Mouse (Mus musculus) E14TG2a.4 (cell line): ENCODE measurements around the gene Bmyc.

Experiments used
- CTCF ChIP-seq: conservative IDR thresholded peaks from 2 replicates; pipeline ENCODE4 v1.5.1; 2014; ENCODE audit warnings: low read length
- NANOG ChIP-seq: IDR thresholded peaks from 2 replicates; pipeline ENCODE4 v1.6.1; 2014; ENCODE audit warnings: borderline replicate concordance, low read length, mixed read lengths
- POU5F1 ChIP-seq: IDR thresholded peaks from 2 replicates; pipeline ENCODE4 v1.6.1; 2014; ENCODE audit warnings: low read length, borderline replicate concordance

GRCm38 (mm10) chr2:25682426-25682825 lies 24.1 kb upstream of the Bmyc start, which contains the start of gene Lcn10:
- TF ChIP-seq CTCF (no peak), POU5F1 (no peak), NANOG (no peak)
